Mouse (Mus musculus) left cerebral cortex, postnatal 36 days (tissue): ENCODE measurements at regions not wholly inside any gene's neighbourhood (a gene's known extent, or its start where the extent isn't known, plus 50 kb on each side); places are given as distances from the start of the nearest gene placed in this dataset.
A peak's percentile ranks its signal among the peaks of the same experiment; 100 is the strongest.

ENCODE experiments used
- DNase-seq, 2 experiments: peaks; one replicate each; pipeline ENCODE4 v3.0.0; 2021 to 2022; ENCODE audit warnings: low spot score in 2 of 2, mixed read lengths in 1 of 2
- intact Hi-C: fragments of 180-260 bp; cut with DNase I; formaldehyde crosslinking; loops from one replicate; pipeline ENCODE4 v1.15.1; 2025

DNA sequence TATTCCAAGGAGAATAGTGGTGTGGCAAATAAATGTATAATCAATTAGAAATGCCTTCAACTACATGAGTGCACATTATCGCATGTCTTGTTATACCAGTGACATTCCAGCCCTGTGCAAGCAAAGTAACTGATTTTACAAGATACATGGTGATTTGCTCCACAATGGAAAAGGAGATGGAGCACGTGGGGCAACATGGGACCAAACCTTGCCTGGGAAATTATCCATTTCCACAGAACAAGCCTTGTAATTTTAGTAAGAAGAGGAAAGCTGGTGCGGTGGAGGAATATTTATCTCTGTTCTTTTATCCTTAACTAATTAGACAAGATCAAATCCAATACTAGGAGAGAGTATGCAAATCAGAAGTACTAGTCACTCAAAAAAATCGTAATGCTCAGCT lies 222.5 kb upstream of the Gbe1 start:
- intact Hi-C loops: no loop called here
- no peak for DNase-seq

DNA sequence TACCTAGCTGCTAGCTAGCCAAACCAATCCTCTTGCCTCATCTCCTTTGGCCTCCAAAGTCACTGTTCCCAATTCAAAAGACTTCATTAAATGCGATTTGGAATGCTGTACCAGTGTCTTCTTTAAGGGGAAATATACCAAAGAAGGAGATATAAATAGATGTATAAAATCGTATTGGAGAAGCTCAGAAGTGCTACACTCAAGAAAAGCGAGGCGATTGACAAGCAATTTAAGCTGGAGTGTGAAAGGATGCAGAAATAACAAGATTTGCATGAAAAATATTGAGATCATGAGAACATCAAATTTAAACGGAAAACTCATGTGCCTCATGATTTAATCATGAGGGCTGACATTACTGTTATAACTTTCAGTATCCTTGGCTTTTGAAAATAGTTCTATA lies 221.8 kb upstream of the Gbe1 start:
- intact Hi-C loops: no loop called here
- DNase-seq: no peak

DNA sequence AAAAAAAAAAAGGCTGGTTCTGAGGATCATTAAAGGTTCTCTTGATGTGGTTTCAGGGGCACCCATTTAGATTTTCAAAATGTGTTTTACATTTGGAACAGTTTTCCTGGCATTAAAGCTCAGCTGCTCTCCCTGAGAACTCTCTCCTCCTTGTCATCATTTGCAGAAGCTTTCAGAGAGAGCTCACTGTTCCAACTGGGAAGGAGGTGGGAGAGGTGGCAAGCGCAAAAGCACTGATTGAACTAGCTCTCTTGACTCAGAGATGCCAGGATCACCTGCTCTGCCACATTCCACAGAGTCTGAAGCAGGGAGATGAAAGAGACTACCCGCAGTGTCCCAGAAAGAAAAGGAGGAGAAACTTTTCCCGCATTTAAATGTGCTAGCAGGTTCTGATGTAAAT lies 220.5 kb upstream of the Gbe1 start:
- DNase-seq: peak in 1 of 2 experiments; percentile 53
- intact Hi-C loops: no loop called here

DNA sequence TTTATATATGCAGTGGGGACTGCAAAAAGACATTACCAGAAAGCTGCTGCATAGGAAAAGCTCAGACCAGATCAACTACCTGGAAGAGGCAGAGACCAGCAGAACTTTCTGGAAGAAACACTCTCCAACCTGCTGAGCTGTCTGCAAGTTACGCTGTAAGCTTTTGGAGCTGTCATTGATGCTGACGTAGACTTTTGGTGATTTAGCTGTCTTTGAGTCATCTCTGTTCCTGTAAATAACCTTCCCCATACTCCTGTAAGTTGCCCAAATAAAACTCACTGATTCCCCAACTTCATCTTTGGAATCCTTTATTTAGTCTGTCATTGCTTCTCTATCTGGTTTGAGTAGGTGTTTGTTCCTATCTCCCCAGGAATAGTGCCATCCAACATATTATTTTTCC lies 218.5 kb upstream of the Gbe1 start:
- intact Hi-C loops: no loop called here
- no peak for DNase-seq

DNA sequence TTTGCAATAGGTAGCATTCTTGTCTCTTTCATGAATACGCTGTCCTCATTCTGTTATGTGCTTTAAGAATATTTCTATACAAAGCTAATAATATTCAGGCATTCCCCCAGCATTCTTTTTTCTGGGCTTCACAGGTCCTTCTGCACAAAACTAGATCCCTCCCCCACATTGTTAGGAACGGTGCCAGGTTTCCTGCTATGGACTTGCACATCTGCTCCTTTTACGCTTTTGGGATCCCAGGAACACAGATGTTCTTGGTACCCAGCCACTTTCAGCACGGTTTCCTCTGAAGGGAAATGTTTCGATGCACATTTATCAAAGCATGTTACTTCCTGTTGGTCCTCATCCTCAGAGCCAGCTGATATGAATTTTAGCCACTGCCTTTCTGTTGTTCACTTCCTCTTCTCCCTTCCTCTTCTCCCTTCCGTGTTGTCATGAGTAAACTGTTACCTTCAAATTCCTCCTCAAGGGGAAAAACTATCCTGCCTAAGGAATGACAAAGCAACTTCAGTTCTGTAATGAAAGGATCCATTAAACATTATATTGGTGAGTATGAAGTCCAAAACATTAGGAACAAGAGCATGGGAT lies 209.9 kb upstream of the Gbe1 start:
- intact Hi-C loops: no loop called here
- DNase-seq: no peak

DNA sequence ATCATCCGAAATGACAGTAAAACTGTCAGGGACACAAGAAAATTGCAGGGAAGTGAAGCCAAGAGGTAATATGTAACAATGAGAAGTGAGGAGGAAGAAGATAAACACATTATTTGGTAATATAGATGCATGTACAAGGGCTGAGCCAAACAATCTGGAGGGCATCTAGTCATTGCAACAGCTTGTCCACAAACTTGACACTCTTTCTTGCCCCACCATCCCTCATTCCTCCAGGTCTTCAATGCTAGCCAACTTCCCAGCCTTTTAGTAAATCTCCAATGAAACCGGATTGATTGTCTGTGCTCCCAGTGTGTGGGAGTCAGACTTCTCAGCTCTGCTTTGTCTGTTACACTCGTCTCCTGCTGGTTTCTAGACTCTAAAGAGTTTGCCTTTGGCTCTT lies 172.3 kb upstream of the Gbe1 start:
- intact Hi-C loops: no loop called here
- DNase-seq: no peak

DNA sequence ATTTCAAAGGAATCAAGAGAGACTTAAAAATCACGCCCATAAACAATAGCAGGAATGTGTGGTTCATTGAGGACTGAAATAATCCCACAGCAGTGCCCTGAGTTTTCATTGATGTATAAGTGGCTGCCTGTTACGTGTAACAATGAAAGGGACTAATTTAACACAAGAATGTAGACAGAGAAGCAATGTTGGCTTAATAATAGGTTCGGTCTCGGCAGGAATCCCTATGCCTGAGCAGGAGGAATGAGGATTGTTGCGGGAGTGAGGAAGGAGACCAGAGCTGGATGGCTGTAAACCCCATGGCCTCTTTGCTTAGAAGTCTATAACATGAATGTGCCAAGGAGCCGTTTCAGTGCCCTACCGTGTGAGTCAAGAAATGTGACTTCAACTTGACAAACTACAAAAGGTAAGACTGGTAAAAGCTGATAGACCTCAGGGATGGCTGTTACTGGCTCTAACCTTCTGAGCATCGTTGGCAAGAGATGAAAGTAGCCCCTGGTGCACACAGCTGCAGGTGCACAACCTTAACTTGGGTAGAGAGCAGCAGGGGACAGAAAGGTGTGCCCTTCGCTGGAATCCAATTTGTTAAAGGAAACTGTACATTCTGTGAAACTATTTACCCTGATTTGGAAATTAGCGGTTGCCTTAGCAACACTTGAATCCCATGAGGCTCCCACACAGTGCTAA lies 165.9 kb upstream of the Gbe1 start:
- DNase-seq: no peak
- intact Hi-C loops: no loop called here

DNA sequence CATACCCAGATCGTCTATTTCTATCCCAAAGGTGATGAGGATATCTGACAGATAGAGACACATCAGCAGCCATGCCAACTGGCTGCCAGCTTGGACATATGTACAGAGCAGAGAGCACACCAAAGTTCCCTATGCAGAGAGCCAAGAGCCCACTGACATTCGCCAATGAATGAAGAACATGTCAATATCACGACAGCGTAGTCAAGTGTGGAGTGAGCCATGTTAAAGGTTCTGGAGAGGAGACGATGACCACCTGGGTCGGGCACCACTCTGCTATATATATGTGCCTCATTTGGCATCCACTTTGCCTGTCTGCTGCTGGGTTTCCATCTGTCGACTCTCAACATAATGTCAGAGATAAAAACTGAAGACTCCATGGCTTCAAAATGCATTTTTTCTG lies 159.2 kb upstream of the Gbe1 start:
- no peak for DNase-seq
- intact Hi-C loops: no loop called here

DNA sequence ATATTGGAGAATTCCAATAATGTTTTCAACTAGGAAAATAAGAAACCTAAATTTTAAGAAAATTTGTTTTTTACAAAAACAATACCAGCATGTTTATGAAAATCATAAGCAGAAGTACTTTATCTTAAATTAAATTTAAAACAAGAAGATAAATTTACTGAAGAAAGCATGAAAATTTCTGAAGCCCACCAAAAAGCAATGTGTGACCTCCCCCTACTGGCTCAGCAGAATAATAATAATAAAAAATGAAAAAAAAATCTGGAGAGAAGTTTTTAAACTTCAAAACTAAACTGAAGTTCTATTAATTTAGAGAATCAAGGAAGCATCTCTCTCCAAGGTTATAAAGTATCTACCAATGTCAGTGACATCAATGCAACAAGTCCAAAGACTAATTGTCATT lies 153.2 kb upstream of the Gbe1 start:
- no peak for DNase-seq
- intact Hi-C loops: no loop called here

DNA sequence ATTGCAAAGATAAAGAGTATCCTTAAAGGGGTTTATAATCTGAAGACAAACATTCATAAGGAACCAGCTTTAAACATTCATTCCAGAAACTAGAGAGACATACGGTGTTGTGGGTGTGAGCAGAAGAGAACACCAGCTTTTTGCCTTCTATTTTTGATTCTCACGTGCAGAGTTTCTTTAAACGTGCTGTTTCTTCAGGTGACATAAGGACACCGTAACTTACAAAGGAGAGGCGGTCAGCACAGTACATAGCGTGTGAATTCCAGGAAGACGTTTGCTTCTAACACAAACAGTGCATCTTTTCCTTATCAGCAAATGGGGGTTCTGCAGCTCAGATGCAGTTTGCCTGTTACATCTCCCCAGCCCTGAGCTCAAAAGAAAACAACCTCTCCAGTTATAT lies 138.6 kb upstream of the Gbe1 start:
- peak; percentile 14 to 19 for DNase-seq
- intact Hi-C loops: no loop called here

DNA sequence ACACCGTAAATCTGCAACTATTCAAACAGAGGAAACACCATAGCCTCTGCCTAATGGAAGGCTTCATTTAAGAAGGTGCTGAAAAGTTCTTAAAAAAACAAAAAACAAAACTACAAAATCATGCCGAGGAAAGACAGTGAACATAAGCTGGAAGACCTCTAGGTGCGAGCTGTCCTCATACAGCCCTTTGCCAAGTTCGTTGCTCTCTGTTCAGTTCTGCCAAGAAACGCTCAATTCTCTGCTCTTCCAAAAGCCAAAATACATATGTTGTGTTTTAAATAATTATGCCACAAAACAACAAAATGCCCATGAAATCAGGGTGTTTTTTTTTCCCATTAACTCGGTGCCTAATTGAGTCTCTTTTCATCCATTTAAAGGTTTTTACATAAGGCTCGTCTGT lies 134.8 kb upstream of the Gbe1 start:
- intact Hi-C loops: no loop called here
- DNase-seq: no peak

DNA sequence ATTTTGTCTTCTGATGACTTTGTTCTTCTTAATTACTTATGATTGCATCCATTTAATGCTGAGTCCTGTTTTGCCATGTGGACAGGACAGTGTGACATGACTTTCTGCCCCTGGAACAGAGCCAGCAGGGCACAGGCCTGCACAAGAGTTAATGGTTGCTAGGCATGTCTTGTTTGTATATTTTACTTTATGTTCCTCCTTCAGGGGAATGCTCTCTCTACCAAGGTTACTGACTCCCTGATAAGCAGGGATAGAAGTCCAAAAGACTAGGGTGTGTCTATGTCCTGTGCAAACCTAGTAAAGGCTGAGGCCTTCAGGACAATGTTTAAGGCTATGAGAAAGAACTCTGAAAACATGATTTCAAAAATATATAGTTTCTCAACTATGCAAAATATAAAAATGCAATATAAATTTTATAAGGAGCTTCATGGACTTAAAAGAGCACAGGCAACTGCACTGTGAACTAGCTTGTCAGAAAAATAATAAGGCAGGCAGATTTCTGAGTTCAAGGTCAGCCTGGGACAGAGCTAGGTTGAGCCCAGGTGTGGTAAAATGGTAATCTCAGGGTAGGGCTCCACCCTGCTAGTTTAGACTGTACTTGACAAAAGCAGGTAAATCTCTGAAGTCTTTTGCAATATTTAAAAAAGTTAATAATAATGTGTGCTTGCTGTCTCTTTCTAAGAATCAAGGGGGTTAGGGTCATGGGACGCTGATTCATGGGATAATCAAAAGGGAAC lies 99.7 kb upstream of the Gbe1 start:
- intact Hi-C loops: no loop called here
- DNase-seq: no peak

DNA sequence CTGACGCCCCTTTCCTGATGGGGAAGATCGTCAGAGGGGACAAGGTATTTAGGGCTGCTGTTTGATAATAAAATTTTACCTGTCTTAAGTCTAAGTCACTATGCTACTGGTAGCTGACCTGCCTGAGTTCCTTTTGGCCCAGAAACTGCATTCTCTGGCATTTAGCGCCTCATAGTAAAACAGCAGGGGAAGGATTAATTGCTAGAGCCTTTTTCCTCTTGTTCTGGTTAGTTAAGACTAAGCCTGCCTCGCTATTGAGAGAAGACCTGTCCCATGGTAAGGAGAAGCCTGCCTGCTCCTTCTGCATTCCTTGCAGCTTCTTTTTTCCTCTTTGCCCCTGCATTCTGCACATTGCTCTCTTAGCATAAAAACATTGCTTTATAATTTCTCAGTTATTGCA lies 98.9 kb upstream of the Gbe1 start:
- intact Hi-C loops: no loop called here
- no peak for DNase-seq

DNA sequence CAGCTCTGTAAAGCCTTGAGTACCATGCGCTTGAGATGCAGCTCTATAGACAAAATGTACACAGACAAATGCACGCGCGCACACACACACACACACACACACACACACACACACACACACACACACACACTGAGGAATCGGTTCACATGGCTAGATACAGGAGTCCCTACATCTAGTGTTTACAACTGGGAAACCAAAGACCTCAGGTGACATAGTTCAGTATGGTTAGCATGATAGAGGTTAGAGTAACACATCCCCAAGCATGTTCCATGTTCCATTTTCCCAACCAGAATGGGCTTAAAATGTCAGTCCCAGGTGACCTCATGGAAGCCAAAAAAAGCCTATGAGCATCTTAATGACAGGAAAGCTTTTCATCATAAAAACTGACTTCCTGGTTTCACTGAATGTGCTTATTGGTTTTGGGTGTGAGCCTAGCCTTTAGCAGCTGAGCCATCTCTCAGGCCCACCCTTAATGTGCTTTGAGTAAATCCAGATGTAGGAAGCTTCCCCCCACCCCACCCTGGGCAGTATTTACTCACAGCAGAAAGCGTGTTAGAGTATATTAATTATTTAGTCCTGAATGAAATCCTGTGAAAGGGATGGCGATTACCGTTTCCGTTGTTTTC lies 86.0 kb upstream of the Gbe1 start:
- intact Hi-C loops: no loop called here
- no peak for DNase-seq

DNA sequence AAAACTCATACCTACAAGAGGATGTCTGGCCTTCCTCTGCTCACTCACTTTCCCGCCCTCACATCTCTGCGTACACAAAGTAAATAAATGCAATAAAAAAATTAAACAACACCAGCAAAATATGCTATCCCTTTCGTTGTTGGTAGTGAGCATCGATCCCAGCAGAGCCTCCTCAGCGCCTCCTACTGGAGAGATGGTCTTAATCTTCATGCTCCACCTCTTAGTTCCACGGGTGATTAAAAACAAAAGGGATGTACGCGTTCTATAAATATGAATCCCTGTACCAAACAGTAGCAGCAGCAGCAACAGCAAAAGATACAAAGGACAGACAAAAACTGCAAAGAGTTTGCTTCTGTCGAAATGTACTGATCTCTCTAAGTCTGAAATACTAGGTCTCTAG lies 81.0 kb upstream of the Gbe1 start:
- DNase-seq: no peak
- intact Hi-C loops: no loop called here

DNA sequence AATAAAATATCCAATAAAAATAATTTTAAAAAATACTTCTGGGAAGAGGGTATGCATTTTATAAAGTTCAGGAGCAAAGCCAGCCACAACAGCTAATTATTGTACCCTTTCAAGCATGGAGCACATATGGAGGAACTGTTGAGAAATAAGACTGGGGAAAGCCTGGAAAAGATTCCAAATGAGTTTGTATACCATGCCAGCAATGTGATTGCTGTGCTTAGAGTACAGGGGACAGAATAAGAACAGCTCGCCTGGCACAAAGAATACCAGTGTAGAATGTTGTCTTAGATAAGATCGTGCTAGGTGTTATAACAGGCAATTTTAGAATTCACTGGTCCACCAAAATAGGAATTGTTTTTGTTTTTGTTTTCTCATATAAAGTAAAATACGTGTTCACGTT lies 78.6 kb upstream of the Gbe1 start:
- DNase-seq: no peak
- intact Hi-C loops: no loop called here

DNA sequence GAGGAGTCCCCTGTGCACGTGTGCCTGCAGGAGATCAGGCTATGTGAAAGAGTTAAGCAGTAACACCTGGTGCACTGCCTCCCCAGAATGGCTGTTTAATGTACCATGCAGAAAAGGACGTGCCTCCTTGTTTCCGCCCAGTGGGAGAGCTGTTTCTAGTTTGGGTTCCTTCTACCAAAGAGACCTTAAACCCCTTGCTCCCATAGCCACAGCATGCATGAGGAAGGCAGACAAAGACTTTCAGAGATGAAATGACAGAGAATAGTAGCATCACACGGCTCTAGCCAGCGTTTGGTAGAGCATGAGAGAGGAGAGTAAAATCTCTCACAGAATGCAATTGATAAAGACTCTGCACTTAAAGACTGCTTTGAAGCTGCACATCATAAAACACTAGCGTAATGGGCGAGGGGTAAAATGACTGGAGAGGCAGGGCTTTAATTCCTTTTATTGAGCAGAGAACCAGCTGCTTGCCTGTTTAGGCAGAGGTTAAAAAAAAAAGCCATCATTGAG lies 74.3 kb upstream of the Gbe1 start:
- intact Hi-C loops: no loop called here

DNA sequence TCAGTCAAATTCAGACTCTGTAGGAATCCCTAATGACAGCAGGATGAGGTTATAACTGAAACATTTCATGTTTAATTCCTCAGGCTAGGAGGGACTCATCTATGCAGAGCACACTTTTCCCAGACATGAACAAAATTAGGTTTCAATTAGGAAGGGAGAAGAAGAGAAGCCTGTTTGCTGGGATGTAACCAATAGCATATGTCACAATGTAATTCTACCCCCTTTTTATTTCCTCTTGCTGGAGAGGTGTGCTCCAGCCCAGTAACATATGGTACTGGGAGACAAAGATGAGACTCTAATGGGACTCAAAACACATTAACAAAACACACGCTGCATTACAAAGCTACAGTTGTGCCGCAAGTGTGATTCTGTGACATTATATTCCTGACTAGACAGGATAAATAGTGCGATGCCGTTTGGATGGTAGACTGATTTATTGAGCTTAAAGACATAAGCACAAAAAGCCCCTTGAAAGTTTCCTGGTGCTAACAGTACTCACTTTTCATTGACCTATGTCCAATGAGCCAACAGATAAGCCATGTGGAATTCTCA lies 69.5 kb upstream of the Gbe1 start:
- no peak for DNase-seq
- intact Hi-C loops: no loop called here

More for the DNA sequence above, 74.3 kb upstream of the Gbe1 start:
- no peak for DNase-seq

DNA sequence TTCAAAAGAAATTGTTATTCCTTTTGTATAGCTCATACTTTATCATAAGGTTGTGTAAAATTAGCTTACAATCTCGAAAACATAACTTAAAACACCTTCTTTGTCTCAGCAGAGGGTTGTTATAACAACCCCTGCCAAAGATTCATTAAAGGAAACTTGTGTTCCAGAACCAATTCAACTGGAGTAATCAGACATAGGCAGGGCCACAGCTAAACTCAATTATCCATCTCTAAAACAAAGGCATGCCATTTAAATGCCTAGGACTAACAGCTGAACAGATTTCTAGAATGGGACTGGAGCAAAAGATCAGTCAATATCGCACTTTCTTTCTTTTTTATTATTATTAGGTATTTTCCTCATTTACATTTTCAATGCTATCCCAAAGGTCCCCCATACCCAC lies 68.8 kb upstream of the Gbe1 start:
- no peak for DNase-seq
- intact Hi-C loops: no loop called here

DNA sequence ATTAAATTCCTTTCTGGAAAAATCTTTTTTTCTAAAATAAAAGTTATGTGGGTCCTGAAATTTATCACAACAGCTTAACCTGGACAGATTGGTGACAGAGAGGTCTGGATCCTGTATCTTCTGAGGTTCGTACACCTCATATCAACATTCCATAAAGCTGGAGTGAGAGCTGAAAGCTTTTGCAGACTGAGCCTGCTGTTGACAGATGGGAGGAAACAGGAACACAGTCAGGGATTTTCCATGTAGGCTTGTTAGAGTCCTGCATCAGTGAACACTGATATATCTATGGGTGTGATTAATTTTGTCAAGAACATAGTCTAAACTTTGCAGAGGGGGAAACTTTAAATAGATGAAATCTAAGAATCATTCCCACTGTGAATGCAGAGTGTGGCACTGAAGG lies 54.4 kb upstream of the Gbe1 start:
- DNase-seq: no peak
- intact Hi-C loops: no loop called here
